Mouse (Mus musculus): ENCODE data around the gene Cacna2d3. TPM values are rescaled to one million over a fixed set of nuclear protein-coding genes. Genes with fewer than 3 reads are reported as not detected.

Cacna2d3 gene
- polyA plus RNA-seq, 1 experiment from 2014 or later = not detected

GRCm38 (mm10) chr14:29021295-29021694, 700.4 kb downstream of the Cacna2d3 start:
- Histone ChIP-seq H3K4me3 (ENCODE audit: low read depth, low read length) (no peak overlapping the region), H3K27ac (ENCODE audit: low read depth) (no peak overlapping the region), H3K9me3 (ENCODE audit: low read length) (no peaks in the 10 kb centered on the region), H3K27me3 (ENCODE audit: insufficient read depth, low read length) (no peaks in the 10 kb centered on the region), H3K9ac (replicated peaks) (no peak overlapping the region), H3K36me3 (replicated peaks; ENCODE audit: insufficient read depth, low read length) (no peaks in the 10 kb centered on the region), H3K4me1 (ENCODE audit: insufficient read depth) (peaks cover 11% of the 10 kb centered on the region), H3K4me2 (ENCODE audit: low read depth, low read length) (no peak overlapping the region)
- TF ChIP-seq EP300 (IDR thresholded peaks at IDR 0.05; ENCODE audit: low read depth) (no peak), CTCF (IDR thresholded peaks at IDR 0.05; ENCODE audit: low read depth) (no peak)
- no peak for ATAC-seq
- WGBS (ENCODE audit: insufficient replicate concordance) = 56% methylated on average over 4 of the region's 4 CpGs
- DNase-seq = no peak

- no peak overlapping the region for H3K4me3 ChIP-seq (ENCODE audit: low read depth, low read length)
- peaks cover 16% of the 10 kb centered on the region for H3K4me1 ChIP-seq (ENCODE audit: insufficient read depth)
- 56% methylated on average over 7 of the region's 7 CpGs for WGBS (ENCODE audit: insufficient replicate concordance)
- TF ChIP-seq CTCF (IDR thresholded peaks at IDR 0.05; ENCODE audit: low read depth) (no peak), EP300 (IDR thresholded peaks at IDR 0.05; ENCODE audit: low read depth) (no peak)
- DNase-seq (no peak), ATAC-seq (no peak)
- H3K36me3 ChIP-seq (replicated peaks; ENCODE audit: insufficient read depth, low read length) = no peaks in the 10 kb centered on the region
- H3K27ac ChIP-seq (ENCODE audit: low read depth) = no peak overlapping the region
- H3K4me2 ChIP-seq (ENCODE audit: low read depth, low read length) = peak overlapping the region; percentile 48; the same call in 1 of the 2 replicates
- no peaks in the 10 kb centered on the region for H3K9me3 ChIP-seq (ENCODE audit: low read length)
- no peak overlapping the region for H3K9ac ChIP-seq (replicated peaks)
- H3K27me3 ChIP-seq (ENCODE audit: insufficient read depth, low read length) = no peaks in the 10 kb centered on the region
Observed at GRCm38 (mm10) chr14:29018316-29019000, 703.2 kb downstream of the Cacna2d3 start.

- TF ChIP-seq EP300 (IDR thresholded peaks at IDR 0.05; ENCODE audit: low read depth) (no peak), CTCF (IDR thresholded peaks at IDR 0.05; ENCODE audit: low read depth) (no peak)
- Histone ChIP-seq H3K9ac (replicated peaks) (no peak within 1 kb of the TSS), H3K36me3 (replicated peaks; ENCODE audit: insufficient read depth, low read length) (no peaks in the 10 kb centered on the region), H3K9me3 (ENCODE audit: low read length) (no peaks in the 10 kb centered on the region), H3K27me3 (ENCODE audit: insufficient read depth, low read length) (no peaks in the 10 kb centered on the region), H3K4me3 (ENCODE audit: low read depth, low read length) (no peak within 1 kb of the TSS), H3K4me2 (ENCODE audit: low read depth, low read length) (peak within 1 kb of the TSS; percentile 48; the same call in 1 of the 2 replicates), H3K4me1 (ENCODE audit: insufficient read depth) (peaks cover 16% of the 10 kb centered on the region), H3K27ac (ENCODE audit: low read depth) (no peak within 1 kb of the TSS; the same call in 1 of the 2 replicates)
- 17% methylated on average over 5 of the region's 5 CpGs for WGBS (ENCODE audit: insufficient replicate concordance)
- DNase-seq = peak; percentile 69
- ATAC-seq = peak; percentile 81
Observed at GRCm38 (mm10) chr14:29017883-29018282, 703.8 kb downstream of the Cacna2d3 start, which contains the start of gene Lrtm1. TSS of gene Lrtm1 (plus strand) at chr14:29018208.

- Histone ChIP-seq H3K9ac (replicated peaks) (no peak overlapping the region), H3K4me3 (ENCODE audit: low read depth, low read length) (no peak overlapping the region), H3K27ac (ENCODE audit: low read depth) (peak overlapping the region; percentile 74), H3K9me3 (ENCODE audit: low read length) (no peaks in the 10 kb centered on the region), H3K27me3 (ENCODE audit: insufficient read depth, low read length) (no peaks in the 10 kb centered on the region), H3K4me1 (ENCODE audit: insufficient read depth) (peaks cover 16% of the 10 kb centered on the region), H3K36me3 (replicated peaks; ENCODE audit: insufficient read depth, low read length) (no peaks in the 10 kb centered on the region), H3K4me2 (ENCODE audit: low read depth, low read length) (no peak overlapping the region)
- 45% methylated on average over 5 of the region's 5 CpGs for WGBS (ENCODE audit: insufficient replicate concordance)
- ATAC-seq (peak; percentile 90), DNase-seq (peak; percentile 44)
- TF ChIP-seq EP300 (IDR thresholded peaks at IDR 0.05; ENCODE audit: low read depth) (peak; percentile 51; the same call in 1 of the 2 replicates), CTCF (IDR thresholded peaks at IDR 0.05; ENCODE audit: low read depth) (no peak)
Observed at GRCm38 (mm10) chr14:29015896-29016295, 705.8 kb downstream of the Cacna2d3 start.

- ATAC-seq (peak; percentile 26), DNase-seq (no peak)
- Histone ChIP-seq H3K27ac (ENCODE audit: low read depth) (peak overlapping the region; percentile 74), H3K36me3 (replicated peaks; ENCODE audit: insufficient read depth, low read length) (no peaks in the 10 kb centered on the region), H3K9me3 (ENCODE audit: low read length) (no peaks in the 10 kb centered on the region), H3K9ac (replicated peaks) (no peak overlapping the region), H3K4me3 (ENCODE audit: low read depth, low read length) (no peak overlapping the region), H3K4me1 (ENCODE audit: insufficient read depth) (peaks cover 20% of the 10 kb centered on the region), H3K4me2 (ENCODE audit: low read depth, low read length) (no peak overlapping the region), H3K27me3 (ENCODE audit: insufficient read depth, low read length) (no peaks in the 10 kb centered on the region)
- TF ChIP-seq CTCF (IDR thresholded peaks at IDR 0.05; ENCODE audit: low read depth) = no peak
- no peak for TF ChIP-seq EP300 (IDR thresholded peaks at IDR 0.05; ENCODE audit: low read depth)
- WGBS (ENCODE audit: insufficient replicate concordance) = 62% methylated on average over 2 of the region's 2 CpGs
Observed at GRCm38 (mm10) chr14:29014680-29015079, 707.0 kb downstream of the Cacna2d3 start.

- ATAC-seq (no peak), DNase-seq (no peak)
- TF ChIP-seq EP300 (IDR thresholded peaks at IDR 0.05; ENCODE audit: low read depth) = no peak
- TF ChIP-seq CTCF (IDR thresholded peaks at IDR 0.05; ENCODE audit: low read depth) = no peak
- Histone ChIP-seq H3K9me3 (ENCODE audit: low read length) (no peaks in the 10 kb centered on the region), H3K4me2 (ENCODE audit: low read depth, low read length) (no peak overlapping the region), H3K27ac (ENCODE audit: low read depth) (no peak overlapping the region), H3K9ac (replicated peaks) (no peak overlapping the region), H3K4me1 (ENCODE audit: insufficient read depth) (peaks cover 20% of the 10 kb centered on the region), H3K27me3 (ENCODE audit: insufficient read depth, low read length) (no peaks in the 10 kb centered on the region), H3K4me3 (ENCODE audit: low read depth, low read length) (no peak overlapping the region), H3K36me3 (replicated peaks; ENCODE audit: insufficient read depth, low read length) (no peaks in the 10 kb centered on the region)
- WGBS (ENCODE audit: insufficient replicate concordance) = 87% methylated on average over 3 of the region's 3 CpGs
Observed at GRCm38 (mm10) chr14:29013161-29013560, 708.5 kb downstream of the Cacna2d3 start.

All from liver, postnatal 0 days (tissue).